8 mouse cellular contexts compared by ENCODE assay signal in genomic region chr17:23199856-23200255, GRCm38 (mm10). TPM values are rescaled to one million over a fixed set of nuclear protein-coding genes. Genes with fewer than 3 reads are reported as not detected.
DNase-seq lines count a peak whose midpoint lies in the region; ATAC-seq and TF ChIP-seq lines count a peak whose summit lies in the region.
"Not testable (repeated sequence)": the region's sequence is repeated elsewhere in the genome, so short reads cannot be mapped to it uniquely, and the experiment has no call there.

No protein-coding gene starts in this region.

- H3K27ac ChIP-seq in bone marrow, adult 2 months (ENCODE audit: control insufficient read depth, insufficient read depth, low read depth, low read length, poor library complexity); embryonic facial prominence, embryonic 10.5 days (replicated peaks); kidney, postnatal 0 days: not testable (repeated sequence)

- H3K4me2 ChIP-seq in kidney, postnatal 0 days (ENCODE audit: low read length), result not testable (repeated sequence)

- H3K27me3 ChIP-seq in embryonic facial prominence, embryonic 10.5 days (replicated peaks; ENCODE audit: low read depth, poor library complexity, severe bottlenecking); kidney, postnatal 0 days (ENCODE audit: insufficient read depth, low read length): not testable (repeated sequence)

- TF ChIP-seq POLR2A in bone marrow, adult 2 months (IDR thresholded peaks at IDR 0.05; ENCODE audit: borderline replicate concordance, control insufficient read depth, low read depth, low read length), result not testable (repeated sequence)

- H3K4me3 ChIP-seq in bone marrow, adult 2 months (replicated peaks; ENCODE audit: control insufficient read depth, low read depth, low read length); embryonic facial prominence, embryonic 10.5 days; kidney, postnatal 0 days (replicated peaks; ENCODE audit: low read depth, low read length): not testable (repeated sequence)

- DNase-seq in 416B (ENCODE audit: low read depth) (peak; percentile 52), MEL-GATA-1-ER (ENCODE audit: extremely low read depth, low read depth) (peak; percentile 8)
- DNase-seq in embryonic facial prominence, embryonic 10.5 days (ENCODE audit: low spot score), result peak; percentile 12
- peak; percentile 13 for DNase-seq in heart, postnatal 4 days
- peak; percentile 36 for DNase-seq in kidney, postnatal 0 days (ENCODE audit: low spot score)
- DNase-seq in lung, postnatal 10 days, result peak; percentile 21

- 0% methylated on average over 1 of the region's 1 CpGs for WGBS in bone marrow, adult 2 months
- WGBS in embryonic facial prominence, embryonic 10.5 days, result 3% methylated on average over 1 of the region's 1 CpGs
- WGBS in kidney, postnatal 0 days, result 0% methylated on average over 1 of the region's 1 CpGs

- H3K36me3 ChIP-seq in embryonic facial prominence, embryonic 10.5 days (replicated peaks); kidney, postnatal 0 days (ENCODE audit: insufficient read depth, low read length): not testable (repeated sequence)

- not testable (repeated sequence) for ATAC-seq in kidney, postnatal 0 days (replicated peaks; ENCODE audit: low FRiP score, low read depth)
- ATAC-seq in neutrophil, adult 5-6 weeks (ENCODE audit: extremely low read depth, insufficient number of reproducible peaks, low FRiP score, poor library complexity, severe bottlenecking), result peak; percentile 60; the same call in 1 of the 2 replicates

- not testable (repeated sequence) for H3K4me1 ChIP-seq in bone marrow, adult 2 months (ENCODE audit: control insufficient read depth, insufficient read depth, low read length); embryonic facial prominence, embryonic 10.5 days; kidney, postnatal 0 days (replicated peaks; ENCODE audit: insufficient read depth, low read length)

- not testable (repeated sequence) for H3K9ac ChIP-seq in kidney, postnatal 0 days (ENCODE audit: low read depth, low read length)

- H3K9me3 ChIP-seq in embryonic facial prominence, embryonic 10.5 days; kidney, postnatal 0 days (replicated peaks; ENCODE audit: low read length): not testable (repeated sequence)

- TF ChIP-seq CTCF in bone marrow, adult 2 months (IDR thresholded peaks at IDR 0.05; ENCODE audit: control insufficient read depth, insufficient read depth, low read length), result 0 out of 2 replicates have a peak, but pooled peaks have one; percentile 15
- TF ChIP-seq CTCF in kidney, postnatal 0 days (IDR thresholded peaks at IDR 0.05; ENCODE audit: low read depth), result peak; percentile 70

RNA-seq across cellular contexts. Expression of gene Zfp40, which starts 6.8 kb away (rescaled TPM):
- 1.5 TPM in 2 replicates for polyA plus RNA-seq in bone marrow, adult 2 months (2011; ENCODE audit: insufficient read depth, insufficient read length, low replicate concordance, missing spikeins)
- 12.8 and 13.3 TPM in 2 replicates for polyA plus RNA-seq in embryonic facial prominence, embryonic 10.5 days (2016; fragmentation: Nextera tagmentation; extraction: Ambion mirVana)
- total RNA-seq in heart, postnatal 4 days (2021), result 1 to 10 TPM; 7.3 to 8.2 TPM
- polyA plus RNA-seq in kidney, postnatal 0 days (2015; fragmentation: Nextera tagmentation; extraction: Ambion mirVana), result 8.6 and 10.0 TPM in 2 replicates
- total RNA-seq in neutrophil, adult 5-6 weeks (2017), result 4.7 and 10.9 TPM in 2 replicates
